Mouse (Mus musculus) spleen, embryonic (tissue): Measurements from ENCODE around the gene Adat3.
"Not testable (repeated sequence)": the region's sequence is repeated elsewhere in the genome, so short reads cannot be mapped to it uniquely, and the experiment has no call there.

Experiments used
- CTCF ChIA-PET: fragments of 350-600 bp; sonication (Branson Sonifier 250); formaldehyde crosslinking; loops from one replicate; lab custom pipeline; 2022; lab: Charles Lee

Gene Adat3

GRCm38 (mm10) chr10:80577195-80578130 is 25.2 kb upstream of the Adat3 start, which contains the start of gene Klf16:
Gene Klf16, minus strand, starts transcription at chr10:80577321.
- CTCF ChIA-PET, result interaction anchor here (0.6 to 0.9 kb wide), 2 partner anchors 16 to 124 kb away, joined by 3 read pairs; partner anchors contain the start of gene Rexo1

GRCm38 (mm10) chr10:80578131-80578750 is 24.4 kb upstream of the Adat3 start:
- CTCF ChIA-PET, result interaction anchor here (0.6 to 1.6 kb wide), 6 partner anchors 12 to 150 kb away, joined by 3 read pairs; partner anchors contain the start of gene Rexo1

- CTCF ChIA-PET, result interaction anchor here (0.6 to 1.6 kb wide), 4 partner anchors 12 to 151 kb away, joined by 3 read pairs; no protein-coding TSS in a partner anchor
These were observed 23.8 kb upstream of the Adat3 start for GRCm38 (mm10) chr10:80578911-80579310.

GRCm38 (mm10) chr10:80583047-80583446 is 19.6 kb upstream of the Adat3 start:
- CTCF ChIA-PET, result no interaction called here

GRCm38 (mm10) chr10:80584045-80584488 is 18.6 kb upstream of the Adat3 start:
- CTCF ChIA-PET, result interaction anchor here (0.6 to 0.9 kb wide), 2 partner anchors 87 to 151 kb away, joined by 3 to 18 read pairs; no protein-coding TSS in a partner anchor

- CTCF ChIA-PET, result interaction anchor here (0.5 to 0.9 kb wide), 3 partner anchors 33 to 150 kb away, joined by 3 to 18 read pairs (median 4); no protein-coding TSS in a partner anchor
These were observed 17.8 kb upstream of the Adat3 start for GRCm38 (mm10) chr10:80584642-80585552.

- CTCF ChIA-PET, result interaction anchor here (0.5 kb wide), 1 partner anchor 33 kb away, joined by 4 read pairs; no protein-coding TSS in a partner anchor
These were observed 17.1 kb upstream of the Adat3 start for GRCm38 (mm10) chr10:80585581-80585980.

GRCm38 (mm10) chr10:80586407-80587304 is 16.0 kb upstream of the Adat3 start:
- CTCF ChIA-PET, result interaction anchor here (0.6 kb wide), 1 partner anchor 56 kb away, joined by 3 read pairs; no protein-coding TSS in a partner anchor

GRCm38 (mm10) chr10:80587305-80587657 is 15.4 kb upstream of the Adat3 start:
- CTCF ChIA-PET, result no interaction called here

GRCm38 (mm10) chr10:80589127-80589878 is 13.4 kb upstream of the Adat3 start:
- CTCF ChIA-PET, result interaction anchor here (0.6 kb wide), 1 partner anchor 22 kb away, joined by 3 read pairs; no protein-coding TSS in a partner anchor

GRCm38 (mm10) chr10:80589879-80590854 is 12.5 kb upstream of the Adat3 start, which contains the start of gene Abhd17a:
Gene Abhd17a, minus strand, starts transcription at chr10:80590341.
- CTCF ChIA-PET, result interaction anchor here (0.6 kb wide), 1 partner anchor 23 kb away, joined by 3 read pairs; no protein-coding TSS in a partner anchor

- CTCF ChIA-PET, result no interaction called here
These were observed 6.4 kb upstream of the Adat3 start for GRCm38 (mm10) chr10:80596318-80596717.

- CTCF ChIA-PET, result interaction anchor here (0.6 to 0.7 kb wide), 3 partner anchors 15 to 284 kb away, joined by 3 to 7 read pairs (median 3); no protein-coding TSS in a partner anchor
These were observed 684 bp downstream of the Adat3 start for GRCm38 (mm10) chr10:80603364-80603763.

- CTCF ChIA-PET, result no interaction called here
These were observed 1.4 kb downstream of the Adat3 start for GRCm38 (mm10) chr10:80604001-80604509.

- CTCF ChIA-PET, result no interaction called here
These were observed 2.3 kb downstream of the Adat3 start for GRCm38 (mm10) chr10:80604988-80605387.

- CTCF ChIA-PET, result not testable (repeated sequence)
These were observed 3.0 kb downstream of the Adat3 start, which contains the start of gene Gm49322 for GRCm38 (mm10) chr10:80605721-80606120. Gene Gm49322, plus strand, starts transcription at chr10:80606021.

- CTCF ChIA-PET, result no interaction called here
These were observed 3.6 kb downstream of the Adat3 start for GRCm38 (mm10) chr10:80606306-80606705.
